ENCODE assay signal across 8 mouse cellular contexts in genomic region chr19:23136202-23136850, GRCm38 (mm10). TPM values are rescaled to one million over a fixed set of nuclear protein-coding genes. Genes with fewer than 3 reads are reported as not detected.
DNase-seq lines count a peak whose midpoint lies in the region; ATAC-seq and TF ChIP-seq lines count a peak whose summit lies in the region.

No protein-coding gene starts in this region.

- in situ Hi-C loops in ES-E14 (cut with MboI; ENCODE audit: low sequenced_read_pairs in 2 of 2, unreplicated experiment in 2 of 2), result loop anchor here in 1 of 2 experiments (5.0 kb wide), 1 partner anchor 44 kb away; no protein-coding TSS in a partner anchor

- DNase-seq in ES-E14 (ENCODE audit: low read depth, low spot score), result peak; percentile 90
- DNase-seq in adrenal gland, postnatal 10 days, result peak; percentile 79
- peak; percentile 34 for DNase-seq in right cerebral cortex, postnatal 14 days
- DNase-seq in thymus, adult 18-20 months, result no peak

- WGBS in embryonic facial prominence, embryonic 12.5 days, result 1% methylated on average over 27 of the region's 27 CpGs
- WGBS in heart, embryonic 12.5 days, result 3% methylated on average over 27 of the region's 27 CpGs
- WGBS in kidney, embryonic 14.5 days, result 3% methylated on average over 27 of the region's 27 CpGs
- 8% methylated on average over 27 of the region's 27 CpGs for WGBS in lung, embryonic 15.5 days

- peak overlapping the region; percentile 59 to 65 for H3K4me3 ChIP-seq in ES-E14 (ENCODE audit: insufficient read depth in 1 of 2, low read depth in 1 of 2, low read length in 2 of 2, poor library complexity in 1 of 2, severe bottlenecking in 1 of 2)
- H3K4me3 ChIP-seq in embryonic facial prominence, embryonic 12.5 days, result peak overlapping the region; percentile 44
- peak overlapping the region; percentile 47 for H3K4me3 ChIP-seq in heart, embryonic 12.5 days
- peak overlapping the region; percentile 39 for H3K4me3 ChIP-seq in kidney, embryonic 14.5 days (ENCODE audit: low read length)
- H3K4me3 ChIP-seq in lung, embryonic 15.5 days, result peak overlapping the region; percentile 38

- H3K9ac ChIP-seq in ES-E14 (ENCODE audit: insufficient read depth, low read depth, low read length, poor library complexity, severe bottlenecking), result peak overlapping the region; percentile 96
- H3K9ac ChIP-seq in embryonic facial prominence, embryonic 12.5 days, result peak overlapping the region; percentile 47; the same call in 1 of the 2 replicates
- peak overlapping the region; percentile 59 for H3K9ac ChIP-seq in heart, embryonic 12.5 days
- peak overlapping the region; percentile 36; the same call in 1 of the 2 replicates for H3K9ac ChIP-seq in kidney, embryonic 14.5 days (ENCODE audit: low read depth, low read length)
- peak overlapping the region; percentile 31; the same call in 1 of the 2 replicates for H3K9ac ChIP-seq in lung, embryonic 15.5 days

- no peak for ATAC-seq in embryonic facial prominence, embryonic 12.5 days (ENCODE audit: insufficient number of reproducible peaks, insufficient read depth, low FRiP score, low TSS enrichment)
- ATAC-seq in heart, embryonic 12.5 days (ENCODE audit: insufficient number of reproducible peaks, low FRiP score), result no peak
- ATAC-seq in kidney, embryonic 14.5 days (ENCODE audit: low FRiP score, low TSS enrichment), result no peak
- no peak for ATAC-seq in lung, embryonic 15.5 days (ENCODE audit: borderline replicate concordance, extremely low read depth, low FRiP score, low TSS enrichment)

- H3K4me1 ChIP-seq in ES-E14 (ENCODE audit: control insufficient read depth in 2 of 2, insufficient read depth in 2 of 2, low read length in 2 of 2, poor library complexity in 1 of 2), result peaks cover 2 to 12% of the 10 kb centered on the region in 2 experiments; a peak in 2 of 4 replicates
- H3K4me1 ChIP-seq in embryonic facial prominence, embryonic 12.5 days, result peaks cover 26% of the 10 kb centered on the region
- peaks cover 24% of the 10 kb centered on the region; the same call in 1 of the 2 replicates for H3K4me1 ChIP-seq in heart, embryonic 12.5 days (replicated peaks)
- H3K4me1 ChIP-seq in kidney, embryonic 14.5 days (ENCODE audit: control insufficient read depth, insufficient read depth, low read length), result peaks cover 17% of the 10 kb centered on the region
- H3K4me1 ChIP-seq in lung, embryonic 15.5 days, result peaks cover 31% of the 10 kb centered on the region

- peak overlapping the region; percentile 100 for H3K27ac ChIP-seq in ES-E14 (ENCODE audit: insufficient read depth, low read depth, low read length, poor library complexity, severe bottlenecking)
- H3K27ac ChIP-seq in embryonic facial prominence, embryonic 12.5 days, result no peak overlapping the region
- H3K27ac ChIP-seq in heart, embryonic 12.5 days (ENCODE audit: poor library complexity, severe bottlenecking), result no peak overlapping the region
- peak overlapping the region; percentile 42; the same call in 1 of the 2 replicates for H3K27ac ChIP-seq in kidney, embryonic 14.5 days (ENCODE audit: low read depth, low read length)
- H3K27ac ChIP-seq in lung, embryonic 15.5 days, result no peak overlapping the region

- H3K36me3 ChIP-seq in ES-E14 (ENCODE audit: control insufficient read depth, insufficient read depth, low read length, poor library complexity, severe bottlenecking), result no peaks in the 10 kb centered on the region
- no peaks in the 10 kb centered on the region for H3K36me3 ChIP-seq in embryonic facial prominence, embryonic 12.5 days
- no peaks in the 10 kb centered on the region for H3K36me3 ChIP-seq in heart, embryonic 12.5 days
- no peaks in the 10 kb centered on the region for H3K36me3 ChIP-seq in kidney, embryonic 14.5 days (ENCODE audit: control insufficient read depth, insufficient read depth, low read length)
- no peaks in the 10 kb centered on the region for H3K36me3 ChIP-seq in lung, embryonic 15.5 days

- H3K27me3 ChIP-seq in embryonic facial prominence, embryonic 12.5 days, result peaks cover 46% of the 10 kb centered on the region
- H3K27me3 ChIP-seq in heart, embryonic 12.5 days (replicated peaks), result peaks cover 33% of the 10 kb centered on the region
- H3K27me3 ChIP-seq in kidney, embryonic 14.5 days (ENCODE audit: control insufficient read depth, insufficient read depth, low read length), result peaks cover 12% of the 10 kb centered on the region
- H3K27me3 ChIP-seq in lung, embryonic 15.5 days, result peaks cover 46% of the 10 kb centered on the region

- peak overlapping the region; percentile 94 for H3K4me2 ChIP-seq in embryonic facial prominence, embryonic 12.5 days (replicated peaks)
- peak overlapping the region; percentile 93 for H3K4me2 ChIP-seq in heart, embryonic 12.5 days
- peak overlapping the region; percentile 85 for H3K4me2 ChIP-seq in kidney, embryonic 14.5 days (replicated peaks; ENCODE audit: low read depth, low read length)
- H3K4me2 ChIP-seq in lung, embryonic 15.5 days, result peak overlapping the region; percentile 94

- H3K9me3 ChIP-seq in ES-E14 (ENCODE audit: control insufficient read depth, insufficient read depth, low read depth, low read length), result no peaks in the 10 kb centered on the region
- H3K9me3 ChIP-seq in embryonic facial prominence, embryonic 12.5 days, result no peaks in the 10 kb centered on the region
- H3K9me3 ChIP-seq in heart, embryonic 12.5 days (replicated peaks), result no peaks in the 10 kb centered on the region
- H3K9me3 ChIP-seq in kidney, embryonic 14.5 days (ENCODE audit: control insufficient read depth, low read length), result no peaks in the 10 kb centered on the region
- no peaks in the 10 kb centered on the region for H3K9me3 ChIP-seq in lung, embryonic 15.5 days

TF ChIP-seq in ES-E14, 5 proteins besides CTCF, POLR2A, EP300 and RAD21:
- TF ChIP-seq CHD2 (IDR thresholded peaks at IDR 0.05; ENCODE audit: low read depth, low read length), result no peak
- peak; percentile 59; the same call in 1 of the 2 replicates for TF ChIP-seq MAFK (IDR thresholded peaks at IDR 0.05; ENCODE audit: insufficient read depth, low read depth, low read length)
- no peak; the same call in 1 of the 2 replicates for TF ChIP-seq HCFC1 (IDR thresholded peaks at IDR 0.05; ENCODE audit: borderline replicate concordance, insufficient read depth, low read length)
- TF ChIP-seq ZNF384 (IDR thresholded peaks at IDR 0.05; ENCODE audit: low read depth, low read length), result no peak
TF ChIP-seq in ES-E14: peak in this region for 1.

RNA-seq across cellular contexts. Expression of gene Klf9, which starts 4.7 kb away (rescaled TPM):
- total RNA-seq in ES-E14 (2012; rRNA removed), result 90.8 and 173 TPM in 2 replicates
- total RNA-seq in adrenal gland, postnatal 10 days (2021), result 100 to 1,000 TPM in 1 of 2 experiments, 10 to 100 TPM in 1; 61.3 to 109 TPM
- polyA plus RNA-seq in embryonic facial prominence, embryonic 12.5 days (2016; fragmentation: Nextera tagmentation; extraction: Ambion mirVana), result 2.6 and 2.8 TPM in 2 replicates
- polyA plus RNA-seq in heart, embryonic 12.5 days (2016; fragmentation: Nextera tagmentation; extraction: Ambion mirVana), result 2.1 TPM in 2 replicates
- 2.7 and 4.2 TPM in 2 replicates for polyA plus RNA-seq in kidney, embryonic 14.5 days (2014; fragmentation: Nextera tagmentation; extraction: Ambion mirVana)
- 5.6 and 6.1 TPM in 2 replicates for polyA plus RNA-seq in lung, embryonic 15.5 days (2015; fragmentation: Nextera tagmentation; extraction: Ambion mirVana)

Comparison
In these comparisons a context has a peak if more than half of its experiments do, and no peak if none do; other contexts are left out.
1. DNase-seq: peak in ES-E14 (single experiment), adrenal gland, postnatal 10 days (single experiment) and right cerebral cortex, postnatal 14 days (single experiment); none in thymus, adult 18-20 months (0 of 2).
2. H3K27ac ChIP-seq: peak in ES-E14 (single experiment) and kidney, embryonic 14.5 days (single experiment); none in embryonic facial prominence, embryonic 12.5 days (single experiment), heart, embryonic 12.5 days (single experiment) and lung, embryonic 15.5 days (single experiment).
3. H3K9ac ChIP-seq: peak in every context shown above with its lines; median percentile 96 in ES-E14; 59 in heart, embryonic 12.5 days; 47 in embryonic facial prominence, embryonic 12.5 days; 36 in kidney, embryonic 14.5 days; 31 in lung, embryonic 15.5 days.
4. Peak in every context shown above with its lines, with median percentiles within 50 percentile points of each other: H3K4me3 ChIP-seq and H3K4me2 ChIP-seq.